Mouse (Mus musculus) stomach, postnatal 0 days (tissue): ENCODE data around the gene Sh3pxd2a.

Experiments
- CTCF ChIP-seq: IDR thresholded peaks from 2 replicates; pipeline ENCODE4 v1.5.1; 2016; ENCODE audit warnings: antibody characterized with exemption, low read depth, mild to moderate bottlenecking, moderate library complexity
- EP300 ChIP-seq: optimal IDR thresholded peaks from 2 replicates; pipeline ENCODE3; 2016; ENCODE audit warnings: antibody characterized with exemption

DNA sequence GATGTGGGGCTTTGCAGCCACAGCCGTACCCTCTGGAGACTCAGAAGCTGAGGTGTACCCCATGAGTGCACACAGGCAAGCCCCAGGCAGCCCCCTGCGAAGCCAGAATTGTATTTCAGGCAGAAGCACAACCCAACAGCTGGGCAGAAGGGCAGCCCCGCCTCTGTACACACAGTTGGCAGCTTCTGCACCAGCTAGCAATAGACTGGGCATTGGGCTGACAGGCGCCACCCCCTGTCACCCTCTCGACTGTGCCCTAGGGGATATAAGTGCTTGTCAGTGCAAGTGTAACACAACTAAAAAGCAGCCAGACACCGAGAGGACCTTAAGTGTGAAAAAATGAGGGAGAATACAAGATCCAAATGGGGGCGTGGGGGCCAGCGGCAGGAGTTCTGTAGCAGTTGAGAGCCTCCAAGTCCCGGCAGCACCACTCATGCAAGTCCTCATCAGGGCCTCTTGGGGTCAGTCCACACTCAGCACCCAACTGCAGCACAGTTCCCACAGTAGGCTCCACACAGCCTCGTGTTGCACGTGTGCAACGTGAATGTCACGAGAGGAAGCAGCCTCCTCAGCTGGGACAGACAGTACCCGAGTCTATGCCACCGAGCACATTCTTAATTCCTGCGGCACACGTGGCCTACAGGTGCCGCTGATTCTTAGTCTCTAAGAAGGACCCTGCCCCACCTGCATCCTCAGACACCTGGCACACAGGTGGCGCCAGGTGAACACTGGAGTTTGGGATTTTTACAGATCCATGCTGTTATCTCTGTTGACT, 147.7 kb downstream of the Sh3pxd2a start:
- TF ChIP-seq CTCF (peak; percentile 38), EP300 (no peak)
